Mouse (Mus musculus) cortical plate, adult 2 months (tissue): ENCODE data around the gene Pter.

Experiments used
- CTCF ChIP-seq: fragments of 200-500 bp; IDR thresholded peaks from 2 replicates; pipeline ENCODE4 v1.5.1; 2011; ENCODE audit warnings: mild to moderate bottlenecking, control low read depth, low read length; ENCODE audit not compliant: insufficient read depth; ENCODE audit errors: extremely low read depth
- POLR2A ChIP-seq: fragments of 200-500 bp; IDR thresholded peaks from 2 replicates; pipeline ENCODE4 v1.6.1; 2011; ENCODE audit warnings: mild to moderate bottlenecking, low read length, control low read depth; ENCODE audit not compliant: insufficient read depth; ENCODE audit errors: extremely low read depth

- TF ChIP-seq CTCF: no peak
- no peak for TF ChIP-seq POLR2A
Observed at GRCm38 (mm10) chr2:12925643-12926042, 1.8 kb downstream of the Pter start.
